Mouse (Mus musculus) heart, adult 2 months (tissue): ENCODE measurements around the gene Fopnl.

Experiments used
- CTCF ChIP-seq: fragments of 200-600 bp; IDR thresholded peaks from 2 replicates; pipeline ENCODE4 v1.8.1; 2022; ENCODE audit warnings: antibody characterized with exemption, mild to moderate bottlenecking, moderate library complexity
- EP300 ChIP-seq: fragments of 200-500 bp; IDR thresholded peaks from 2 replicates; pipeline ENCODE4 v1.6.1; 2011; ENCODE audit warnings: low read depth, low read length, control low read depth; ENCODE audit not compliant: insufficient read depth
- POLR2A ChIP-seq: fragments of 200-500 bp; IDR thresholded peaks from 2 replicates; pipeline ENCODE4 v1.6.1; 2011; ENCODE audit warnings: mild to moderate bottlenecking, low read depth, low read length, control low read depth; ENCODE audit not compliant: insufficient read depth

DNA sequence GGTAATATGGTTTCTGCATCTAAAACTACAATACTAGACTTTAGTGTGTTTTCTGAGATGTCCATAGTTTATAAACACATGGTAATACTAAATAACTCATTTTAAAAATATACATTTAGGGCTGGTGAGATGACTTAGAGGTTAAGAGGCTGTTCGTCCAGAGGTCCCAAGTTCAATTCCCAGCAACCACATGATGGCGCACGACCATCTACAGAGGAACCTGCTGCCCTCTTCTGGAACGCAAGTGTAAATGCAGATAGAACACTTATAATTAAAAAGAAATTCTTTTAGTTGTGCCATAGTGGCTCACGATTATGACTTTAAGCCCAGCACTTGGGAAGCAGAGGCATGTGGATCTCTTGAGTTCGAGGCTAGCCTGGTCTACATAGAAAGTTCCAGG is 5.8 kb downstream of the Fopnl start:
- TF ChIP-seq CTCF, result peak; percentile 79
- no peak for TF ChIP-seq POLR2A
- TF ChIP-seq EP300, result no peak
